Mouse (Mus musculus): ENCODE measurements around the gene 4930415O20Rik. TPM values are rescaled to one million over a fixed set of nuclear protein-coding genes. Genes with fewer than 3 reads are reported as not detected.

The 4930415O20Rik gene
- polyA plus RNA-seq, 1 experiment, result 0.09 TPM

DNA sequence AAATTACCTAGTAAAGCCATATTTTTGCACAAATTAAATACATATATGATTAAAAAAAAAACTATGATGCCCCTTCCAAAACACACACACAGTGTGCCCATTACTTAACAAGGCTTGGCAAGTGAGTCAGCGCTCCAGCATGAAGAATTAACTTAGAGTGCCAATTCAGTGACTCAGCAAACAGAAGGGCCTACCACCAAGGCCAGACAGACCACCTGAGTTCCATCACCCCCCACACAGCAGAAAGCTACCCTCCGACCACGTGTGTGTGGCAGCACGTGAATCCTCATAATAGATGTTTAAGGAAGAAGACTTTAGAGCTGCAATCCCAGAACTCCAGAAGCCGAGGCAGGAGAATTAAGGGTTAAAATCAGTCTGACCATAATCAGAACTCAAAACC is 38.5 kb upstream of the 4930415O20Rik start:
- no peak for TF ChIP-seq CTCF (IDR thresholded peaks at IDR 0.05; ENCODE audit: control insufficient read depth, insufficient read depth, insufficient read length)
- peak; percentile 45 for TF ChIP-seq MYOD1 (IDR thresholded peaks at IDR 0.05; ENCODE audit: control insufficient read depth, insufficient read length, low read depth)
- TF ChIP-seq USF1 (IDR thresholded peaks at IDR 0.05; ENCODE audit: low read depth), result peak; percentile 88
- TF ChIP-seq FOSL1 (IDR thresholded peaks at IDR 0.05; ENCODE audit: insufficient read depth, low read length, poor library complexity, severe bottlenecking), result peak; percentile 89
- TF ChIP-seq CEBPB (IDR thresholded peaks at IDR 0.05; ENCODE audit: low read depth), result peak; percentile 62
- TF ChIP-seq MAX (IDR thresholded peaks at IDR 0.05), result peak; percentile 100
- H3ac ChIP-seq (ENCODE audit: control insufficient read depth, insufficient read length, low read depth), result peak overlapping the region; percentile 86
- peak overlapping the region; percentile 53 for H3K4me3 ChIP-seq (ENCODE audit: insufficient read depth, poor library complexity, severe bottlenecking)
- H3K79me3 ChIP-seq (ENCODE audit: low read depth), result peaks cover 50% of the 10 kb centered on the region
- H3K36me3 ChIP-seq (ENCODE audit: control insufficient read depth, insufficient read depth), result peaks cover 57% of the 10 kb centered on the region
- peaks cover 63% of the 10 kb centered on the region for H3K79me2 ChIP-seq (ENCODE audit: control insufficient read depth, insufficient read depth)
- no peaks in the 10 kb centered on the region for H3K27me3 ChIP-seq (ENCODE audit: control insufficient read depth, insufficient read depth, insufficient read length)

DNA sequence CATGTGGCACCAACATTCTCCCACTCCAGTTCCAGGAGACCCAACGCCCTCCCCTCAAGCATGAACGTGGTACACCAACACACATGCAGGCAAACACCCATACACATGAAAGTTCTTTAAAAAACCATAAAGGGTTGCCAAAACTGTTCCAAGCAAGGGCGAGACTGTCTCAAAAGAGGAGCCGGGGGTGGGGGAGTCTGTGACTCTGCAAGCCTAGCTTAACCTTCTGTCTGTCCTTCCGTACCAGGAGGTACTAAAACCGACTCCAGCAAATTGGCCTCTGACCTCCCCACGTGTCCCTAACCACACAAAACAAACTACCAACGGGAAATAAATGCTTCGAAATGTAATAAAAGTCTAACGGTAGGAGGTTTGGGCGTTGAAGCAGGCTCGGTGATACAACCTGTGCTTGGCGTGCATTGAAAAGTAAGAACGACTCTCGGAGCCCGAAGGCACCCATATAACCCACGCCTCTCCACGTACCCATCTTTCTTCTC is 37.7 kb upstream of the 4930415O20Rik start:
- no peaks in the 10 kb centered on the region for H3K27me3 ChIP-seq (ENCODE audit: control insufficient read depth, insufficient read depth, insufficient read length)
- H3K79me2 ChIP-seq (ENCODE audit: control insufficient read depth, insufficient read depth), result peaks cover 58% of the 10 kb centered on the region
- peak overlapping the region; percentile 86 for H3ac ChIP-seq (ENCODE audit: control insufficient read depth, insufficient read length, low read depth)
- H3K36me3 ChIP-seq (ENCODE audit: control insufficient read depth, insufficient read depth), result peaks cover 53% of the 10 kb centered on the region
- peaks cover 43% of the 10 kb centered on the region for H3K79me3 ChIP-seq (ENCODE audit: low read depth)
- no peak for TF ChIP-seq MYOD1 (IDR thresholded peaks at IDR 0.05; ENCODE audit: control insufficient read depth, insufficient read length, low read depth)
- no peak for TF ChIP-seq MYOG (IDR thresholded peaks at IDR 0.05; ENCODE audit: control insufficient read depth, extremely low read depth, insufficient read length)
- no peak for TF ChIP-seq CTCF (IDR thresholded peaks at IDR 0.05; ENCODE audit: control insufficient read depth, insufficient read depth, insufficient read length)
- no peak for TF ChIP-seq MAX (IDR thresholded peaks at IDR 0.05)
- no peak for TF ChIP-seq FOSL1 (IDR thresholded peaks at IDR 0.05; ENCODE audit: insufficient read depth, low read length, poor library complexity, severe bottlenecking)
- no peak for TF ChIP-seq CEBPB (IDR thresholded peaks at IDR 0.05; ENCODE audit: low read depth)
- TF ChIP-seq USF1 (IDR thresholded peaks at IDR 0.05; ENCODE audit: low read depth), result no peak
- peak overlapping the region; percentile 53 for H3K4me3 ChIP-seq (ENCODE audit: insufficient read depth, poor library complexity, severe bottlenecking)

DNA sequence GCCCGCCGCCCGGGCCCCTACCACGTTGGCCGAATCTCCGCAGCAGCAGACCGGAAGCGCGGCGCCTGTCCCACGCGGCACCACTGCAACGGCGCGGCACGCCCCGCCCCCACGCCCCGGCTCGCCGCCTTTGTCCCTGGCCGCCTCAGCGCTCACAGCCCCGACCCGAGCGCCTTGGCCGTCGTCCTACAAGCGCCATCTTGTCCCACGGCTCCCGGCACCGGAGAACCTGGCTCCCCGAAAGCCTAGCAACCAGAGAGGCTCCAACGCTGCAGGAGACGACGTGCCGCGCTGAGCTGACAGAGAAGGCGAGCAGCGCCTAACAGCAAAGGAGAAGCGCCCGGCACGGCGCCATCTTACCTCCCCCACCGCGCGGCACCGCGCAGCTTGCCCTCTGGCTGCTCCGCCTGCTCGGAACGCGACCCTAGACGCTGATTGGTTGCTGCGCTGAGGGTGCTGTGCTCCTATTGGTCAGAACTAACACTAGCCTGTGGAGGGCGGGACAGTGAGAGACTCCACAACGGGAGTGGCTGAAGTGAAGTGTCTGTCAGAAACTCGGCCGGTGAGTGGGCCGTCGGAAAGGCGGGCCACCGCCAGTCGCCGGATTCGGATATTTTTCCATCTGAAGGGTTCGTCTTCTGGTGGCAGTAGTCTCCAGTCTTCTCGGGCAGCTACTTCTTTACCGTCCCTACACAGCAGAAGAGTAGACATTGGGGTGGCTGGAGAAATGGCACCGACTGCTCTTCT is 36.8 kb upstream of the 4930415O20Rik start, which contains the start of gene Kansl2:
Gene Kansl2 (minus strand): TSS at position 384 of the 747 bp plus-strand sequence.
- Histone ChIP-seq H3ac (ENCODE audit: control insufficient read depth, insufficient read length, low read depth) (peak within 1 kb of the TSS; percentile 98), H3K79me2 (ENCODE audit: control insufficient read depth, insufficient read depth) (peaks cover 58% of the 10 kb centered on the region), H3K27me3 (ENCODE audit: control insufficient read depth, insufficient read depth, insufficient read length) (no peaks in the 10 kb centered on the region), H3K36me3 (ENCODE audit: control insufficient read depth, insufficient read depth) (peaks cover 53% of the 10 kb centered on the region), H3K79me3 (ENCODE audit: low read depth) (peaks cover 44% of the 10 kb centered on the region), H3K4me3 (ENCODE audit: insufficient read depth, poor library complexity, severe bottlenecking) (peak within 1 kb of the TSS; percentile 53)
- TF ChIP-seq FOSL1 (IDR thresholded peaks at IDR 0.05; ENCODE audit: insufficient read depth, low read length, poor library complexity, severe bottlenecking) (no peak), CEBPB (IDR thresholded peaks at IDR 0.05; ENCODE audit: low read depth) (no peak), MAX (IDR thresholded peaks at IDR 0.05) (peak; percentile 75), MYOD1 (IDR thresholded peaks at IDR 0.05; ENCODE audit: control insufficient read depth, insufficient read length, low read depth) (peak; percentile 15)

- Histone ChIP-seq H3K36me3 (ENCODE audit: control insufficient read depth, insufficient read depth) (peaks cover 53% of the 10 kb centered on the region), H3K27me3 (ENCODE audit: control insufficient read depth, insufficient read depth, insufficient read length) (no peaks in the 10 kb centered on the region), H3K4me3 (ENCODE audit: insufficient read depth, poor library complexity, severe bottlenecking) (no peak overlapping the region), H3K79me2 (ENCODE audit: control insufficient read depth, insufficient read depth) (peaks cover 58% of the 10 kb centered on the region), H3K79me3 (ENCODE audit: low read depth) (peaks cover 42% of the 10 kb centered on the region), H3ac (ENCODE audit: control insufficient read depth, insufficient read length, low read depth) (no peak overlapping the region)
- TF ChIP-seq MYOG (IDR thresholded peaks at IDR 0.05; ENCODE audit: control insufficient read depth, extremely low read depth, insufficient read length), result no peak
- TF ChIP-seq CEBPB (IDR thresholded peaks at IDR 0.05; ENCODE audit: low read depth), result no peak
- TF ChIP-seq MAX (IDR thresholded peaks at IDR 0.05), result no peak
- no peak for TF ChIP-seq USF1 (IDR thresholded peaks at IDR 0.05; ENCODE audit: low read depth)
- TF ChIP-seq MYOD1 (IDR thresholded peaks at IDR 0.05; ENCODE audit: control insufficient read depth, insufficient read length, low read depth), result no peak
- no peak for TF ChIP-seq FOSL1 (IDR thresholded peaks at IDR 0.05; ENCODE audit: insufficient read depth, low read length, poor library complexity, severe bottlenecking)
- no peak for TF ChIP-seq CTCF (IDR thresholded peaks at IDR 0.05; ENCODE audit: control insufficient read depth, insufficient read depth, insufficient read length)
Observed at GRCm38 (mm10) chr15:98535921-98536320, 34.9 kb upstream of the 4930415O20Rik start.

- TF ChIP-seq MYOD1 (IDR thresholded peaks at IDR 0.05; ENCODE audit: control insufficient read depth, insufficient read length, low read depth) (peak; percentile 70), USF1 (IDR thresholded peaks at IDR 0.05; ENCODE audit: low read depth) (no peak)
- H3ac ChIP-seq (ENCODE audit: control insufficient read depth, insufficient read length, low read depth), result no peak overlapping the region
- no peak overlapping the region for H3K4me3 ChIP-seq (ENCODE audit: insufficient read depth, poor library complexity, severe bottlenecking)
- peaks cover 37% of the 10 kb centered on the region for H3K79me3 ChIP-seq (ENCODE audit: low read depth)
- H3K36me3 ChIP-seq (ENCODE audit: control insufficient read depth, insufficient read depth), result peaks cover 51% of the 10 kb centered on the region
- H3K27me3 ChIP-seq (ENCODE audit: control insufficient read depth, insufficient read depth, insufficient read length), result no peaks in the 10 kb centered on the region
- peaks cover 58% of the 10 kb centered on the region for H3K79me2 ChIP-seq (ENCODE audit: control insufficient read depth, insufficient read depth)
Observed at GRCm38 (mm10) chr15:98536828-98537510, 33.8 kb upstream of the 4930415O20Rik start.

Data from C2C12 (cell line).